Mouse (Mus musculus): Measurements from ENCODE around the gene Synrg.

- TF ChIP-seq POLR2A (IDR thresholded peaks at IDR 0.05; ENCODE audit: extremely low read depth, insufficient read depth, low read length) (no peak), CTCF (IDR thresholded peaks at IDR 0.05; ENCODE audit: low read depth, low read length) (no peak)
Observed at GRCm38 (mm10) chr11:83995535-83995950, 31.3 kb downstream of the Synrg start.

All from liver, adult 2 months (tissue).